Mouse (Mus musculus) MN1 (cell line): ENCODE measurements around the gene A630001G21Rik.

Experiments
- DNase-seq: peaks from one replicate; pipeline ENCODE4 v3.0.0-alpha.2; 2016; ENCODE audit warnings: low spot score

Gene A630001G21Rik

DNA sequence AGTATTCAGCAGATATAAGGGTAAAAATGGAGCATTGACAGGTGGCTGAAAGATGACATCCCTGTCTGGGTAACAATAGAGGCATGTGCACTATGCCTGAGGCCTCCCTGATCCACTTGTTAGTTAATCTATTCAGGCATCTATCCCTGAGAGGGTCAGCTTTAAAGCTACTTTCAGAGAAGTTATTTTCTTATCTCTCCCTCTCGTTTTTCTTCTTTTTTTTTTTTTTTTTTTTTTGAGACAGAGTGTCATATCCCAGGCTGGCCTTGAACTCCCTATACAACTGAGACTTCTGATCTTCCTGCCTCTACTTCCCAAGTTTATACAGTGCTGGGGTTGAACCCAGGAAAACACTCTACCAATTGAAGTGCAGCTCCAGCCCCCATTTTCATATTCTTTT is 10.7 kb downstream of the A630001G21Rik start:
- DNase-seq, result no peak

DNA sequence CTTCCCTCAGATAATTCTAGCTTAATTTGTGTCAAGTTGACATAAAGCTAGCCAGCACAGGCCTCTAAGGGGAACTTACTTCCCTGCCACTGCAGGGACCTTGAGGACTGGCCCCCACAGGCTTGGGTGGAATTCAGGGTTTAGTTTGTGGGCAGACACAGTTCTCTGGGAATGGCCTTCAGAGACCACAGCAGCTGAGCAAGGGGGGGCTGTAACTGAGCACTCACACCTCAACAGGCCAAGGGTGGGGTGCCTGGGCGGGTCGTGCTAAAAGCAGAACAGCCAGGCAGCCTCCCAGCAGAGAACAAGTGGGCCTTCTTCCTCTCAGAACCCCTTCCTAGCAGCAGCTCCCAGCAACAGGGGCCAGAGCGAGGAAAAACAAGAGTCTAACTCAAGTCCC is 12.3 kb downstream of the A630001G21Rik start:
- DNase-seq, result no peak

DNA sequence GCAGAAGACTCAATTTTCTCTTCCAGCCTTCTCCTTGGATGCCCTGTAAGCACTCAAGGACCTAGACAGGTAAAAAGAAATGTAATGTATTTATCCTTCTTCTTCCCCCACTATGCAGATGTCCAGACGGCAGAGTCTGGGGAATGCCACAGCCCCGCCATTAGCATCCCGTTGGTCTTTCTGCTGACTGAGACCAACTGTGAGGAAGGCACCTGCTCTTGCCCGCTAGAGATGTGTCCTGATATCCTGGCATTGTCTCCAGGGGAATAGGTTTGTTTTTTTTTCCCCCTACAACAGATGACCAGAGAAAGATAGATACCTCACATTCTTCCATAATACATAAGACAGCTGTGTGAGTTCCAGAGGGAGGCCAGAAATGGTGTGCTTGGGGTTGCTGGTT is 14.2 kb downstream of the A630001G21Rik start:
- DNase-seq, result no peak

DNA sequence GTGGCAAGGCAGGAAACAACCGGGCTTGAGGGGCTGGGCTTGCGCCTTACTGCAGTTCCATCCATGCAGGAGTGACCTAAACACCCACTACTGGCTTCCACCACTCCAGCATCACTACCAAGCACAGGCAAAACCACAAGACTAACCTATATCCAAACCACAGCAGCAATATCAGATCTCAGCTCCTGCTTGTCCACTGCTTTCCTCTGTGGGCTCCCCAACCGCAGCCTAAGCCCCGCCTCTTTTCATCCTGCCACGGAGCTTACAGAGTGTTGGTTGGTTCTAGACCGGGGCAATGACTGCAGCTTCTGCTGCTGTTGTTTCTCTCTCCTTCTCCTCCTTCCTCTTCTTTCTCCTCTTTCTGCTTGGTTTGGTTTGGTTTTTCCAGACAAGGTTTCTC is 15.1 kb downstream of the A630001G21Rik start:
- DNase-seq, result no peak

DNA sequence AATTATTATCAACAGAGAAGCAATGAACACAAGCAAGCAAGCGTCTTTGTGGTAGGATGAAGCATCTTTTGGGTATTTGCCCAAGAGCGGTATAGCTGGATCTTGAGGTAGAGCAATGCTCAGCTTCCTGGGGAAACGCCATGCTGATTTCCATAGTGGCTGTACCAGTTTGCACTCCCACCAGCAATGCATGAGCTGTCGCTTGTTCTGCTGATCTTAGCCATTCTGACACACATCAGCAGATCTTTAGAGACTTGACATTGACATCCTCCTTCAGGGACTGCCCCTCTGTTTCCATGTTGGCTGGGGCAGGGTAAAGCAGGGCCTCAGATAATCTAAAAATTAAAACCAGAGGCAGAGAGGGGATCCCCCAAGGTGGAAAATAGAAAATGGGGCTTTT is 16.8 kb downstream of the A630001G21Rik start:
- DNase-seq, result no peak

DNA sequence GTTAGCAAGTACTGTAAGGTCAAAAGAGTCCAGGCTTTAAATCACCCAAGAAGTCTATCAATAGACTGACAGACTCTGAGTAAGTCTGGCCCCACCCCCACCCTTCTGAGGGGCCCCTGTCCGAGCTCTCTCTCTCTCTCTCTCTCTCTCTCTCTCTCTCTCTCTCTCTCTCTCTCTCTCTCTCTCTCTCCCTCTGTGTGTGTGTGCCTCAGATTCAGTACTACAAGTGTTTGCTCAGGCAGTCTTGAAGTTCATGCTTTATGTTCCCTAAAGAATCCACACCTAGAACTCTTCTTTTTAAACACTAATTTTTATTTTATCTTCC is 19.5 kb downstream of the A630001G21Rik start:
- no peak for DNase-seq

DNA sequence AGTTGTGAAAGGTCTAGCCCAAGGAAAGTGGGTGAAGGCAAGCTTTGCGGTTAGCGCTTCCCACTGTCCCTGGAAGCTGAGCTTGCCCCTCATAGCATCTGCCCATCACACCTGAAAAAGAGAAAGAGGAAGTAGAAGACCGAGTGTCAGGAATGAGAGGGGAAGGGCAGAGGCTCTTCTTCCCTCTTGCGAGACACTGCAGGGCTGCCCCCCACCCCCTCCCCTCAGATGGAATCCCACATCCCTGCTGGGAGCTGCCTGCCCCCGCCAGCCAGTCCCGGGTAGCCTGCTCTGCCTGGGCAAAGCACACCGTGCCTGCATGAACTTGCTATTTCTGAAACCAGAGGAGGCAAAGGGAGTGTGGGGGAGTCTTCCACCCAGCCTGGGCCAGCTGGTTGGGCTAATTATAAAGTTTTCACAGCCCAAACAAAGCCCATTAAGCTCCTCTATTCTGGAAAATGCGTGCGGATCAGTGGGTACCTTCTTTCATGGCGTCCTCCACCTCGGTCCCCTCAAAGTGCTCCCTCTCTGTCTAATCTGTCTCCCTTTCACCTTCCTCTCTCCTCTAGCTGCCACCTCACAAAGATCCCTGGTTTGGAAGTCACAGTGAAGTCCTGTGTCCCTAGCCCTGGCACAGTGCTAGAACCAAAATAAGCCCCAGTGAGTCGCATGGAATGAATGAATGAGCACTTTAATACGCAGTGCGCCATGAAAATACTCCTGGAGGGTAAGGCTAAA is 20.0 kb downstream of the A630001G21Rik start:
- DNase-seq, result no peak

DNA sequence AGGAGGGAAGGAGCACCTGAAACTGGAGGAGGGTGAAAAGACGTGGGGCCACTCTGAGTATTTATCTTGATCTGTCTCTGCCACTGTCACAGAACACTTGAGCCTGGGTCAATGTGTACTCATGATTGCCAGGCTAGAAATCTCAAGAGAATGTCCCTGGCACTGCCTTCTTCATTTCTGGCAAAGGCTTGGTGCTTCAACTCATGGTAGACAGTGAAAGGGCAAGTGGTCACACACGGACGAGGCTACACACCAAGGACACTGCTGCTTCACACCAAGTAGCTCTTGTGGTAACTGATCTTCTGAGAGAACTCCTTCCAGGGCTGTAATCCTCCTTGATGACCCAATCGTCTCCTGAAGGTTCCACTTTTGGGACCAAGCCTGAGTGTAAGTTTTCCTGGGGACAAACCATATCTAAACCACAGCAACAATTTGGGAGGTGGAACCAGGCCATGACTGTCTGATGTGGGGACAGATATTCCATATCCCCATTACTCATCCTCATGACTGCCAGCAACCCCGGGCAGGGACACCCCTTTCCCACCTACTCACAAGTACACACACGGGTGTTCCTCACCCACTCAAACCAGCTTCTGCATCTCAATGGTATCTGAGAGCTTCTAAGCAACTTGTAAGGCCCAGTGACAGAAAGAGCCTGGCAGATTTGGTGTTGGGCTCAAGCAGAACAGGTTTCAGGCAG is 20.8 kb downstream of the A630001G21Rik start:
- DNase-seq, result no peak

DNA sequence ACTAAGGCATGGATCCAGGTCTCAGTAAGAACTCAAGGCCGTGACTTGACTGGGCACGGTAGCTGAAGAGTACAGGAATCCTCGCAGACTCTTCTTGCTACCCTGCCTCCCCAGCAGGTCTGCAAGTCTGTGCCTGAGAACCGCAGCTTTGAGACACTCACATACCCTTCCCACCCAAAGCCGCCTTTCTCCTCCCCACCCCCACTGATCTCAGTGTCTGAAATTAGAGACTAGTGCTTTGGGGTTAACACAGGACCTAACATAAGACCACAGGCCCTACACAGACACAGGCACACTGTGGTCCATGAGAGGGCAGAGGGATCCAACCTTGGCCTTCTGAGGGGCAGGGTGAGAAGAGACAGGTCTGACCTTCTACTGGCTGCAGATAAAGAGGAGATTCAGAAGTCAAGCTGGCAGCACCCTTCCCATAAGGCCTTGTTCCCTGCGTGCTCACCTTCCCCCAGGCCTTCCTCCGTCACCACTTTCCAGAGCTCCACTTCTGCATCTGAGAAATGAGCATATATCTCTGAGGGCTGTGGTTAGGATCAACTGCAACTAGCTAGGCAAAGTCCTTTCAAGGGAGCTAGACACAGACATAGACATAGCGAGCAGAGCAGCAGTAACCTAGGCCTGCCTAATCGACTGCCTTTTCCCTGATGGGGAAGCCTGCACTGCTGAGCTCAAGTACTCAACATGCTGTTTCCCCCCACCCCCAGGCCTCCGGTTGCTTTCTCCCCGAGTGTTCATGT is 26.3 kb downstream of the A630001G21Rik start:
- DNase-seq, result no peak

DNA sequence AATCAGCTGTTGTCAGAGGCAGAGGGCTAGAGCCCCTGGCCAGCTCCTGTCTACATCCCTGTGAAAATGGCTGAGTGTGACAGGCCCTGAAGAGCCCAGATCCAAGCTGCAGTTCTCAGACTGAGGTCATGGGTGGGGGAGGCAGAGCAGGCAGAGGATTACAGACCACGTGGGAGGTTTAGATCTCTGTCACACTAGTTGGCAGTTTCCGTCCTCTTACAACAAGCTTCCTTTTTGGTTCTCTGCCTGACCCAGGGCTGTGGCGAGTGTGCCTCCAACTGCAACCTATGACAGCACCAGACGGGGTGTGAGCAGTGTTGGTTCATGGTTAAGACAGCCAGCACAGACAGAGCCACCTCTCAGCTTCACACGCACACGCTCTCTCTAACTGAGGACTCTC is 26.9 kb downstream of the A630001G21Rik start:
- DNase-seq, result peak; percentile 19

DNA sequence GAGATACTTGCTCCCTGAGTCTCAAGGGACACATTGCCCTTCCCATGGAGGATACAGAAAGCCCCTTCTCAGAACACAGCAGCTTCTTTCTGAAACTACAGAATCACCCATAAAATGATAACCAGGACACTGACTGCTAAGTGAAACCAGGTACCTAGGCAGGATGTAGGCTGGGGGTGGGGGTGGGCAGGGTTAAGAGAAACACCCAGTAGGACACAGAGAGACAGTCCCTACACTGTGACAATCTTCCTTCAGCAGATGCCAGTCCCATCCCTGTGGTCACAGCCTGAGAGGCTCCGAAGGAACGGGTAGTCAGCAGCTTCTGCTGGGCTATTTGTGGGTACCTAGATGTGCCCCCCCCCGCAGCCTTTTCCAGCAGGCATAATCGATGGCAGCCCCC is 27.8 kb downstream of the A630001G21Rik start:
- DNase-seq, result no peak

DNA sequence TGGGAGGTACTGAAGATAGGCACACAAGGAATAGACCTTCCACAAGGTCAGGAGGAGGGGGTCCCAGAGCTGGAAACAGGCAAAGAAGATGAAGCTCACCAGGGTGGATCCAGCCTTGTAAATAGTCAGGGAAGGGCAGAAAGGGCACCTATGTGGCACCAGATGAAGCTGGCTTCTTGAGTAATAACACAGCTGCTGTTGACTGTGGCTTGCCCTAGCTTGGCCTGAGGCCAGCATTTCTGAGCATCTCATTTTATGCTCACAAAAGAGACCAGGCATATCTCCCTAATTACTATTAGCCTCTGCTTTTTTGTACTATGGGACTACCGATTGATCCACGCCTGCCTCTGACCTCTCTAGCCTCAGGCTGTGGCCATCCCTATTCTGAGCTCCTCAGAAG is 28.6 kb downstream of the A630001G21Rik start:
- DNase-seq, result no peak

DNA sequence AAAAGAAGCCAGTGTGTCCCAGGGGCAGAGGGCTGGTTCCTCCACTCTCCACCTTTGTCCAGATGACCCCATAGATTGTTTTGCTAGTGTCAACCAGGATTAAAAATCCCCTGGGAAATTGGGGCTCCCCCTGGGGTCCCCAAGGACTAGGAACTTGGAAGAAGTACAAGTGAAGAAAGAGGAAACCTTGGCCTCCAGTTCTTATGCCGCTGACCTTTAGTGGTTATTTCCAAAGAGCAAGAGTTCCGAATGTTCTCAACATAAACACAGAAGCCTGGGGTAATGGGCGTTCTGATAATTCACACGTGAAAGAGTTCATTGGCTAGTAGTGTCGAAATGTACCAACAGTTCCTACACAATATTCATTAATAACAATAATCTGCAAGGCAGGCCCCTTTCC is 31.9 kb downstream of the A630001G21Rik start:
- DNase-seq, result no peak

DNA sequence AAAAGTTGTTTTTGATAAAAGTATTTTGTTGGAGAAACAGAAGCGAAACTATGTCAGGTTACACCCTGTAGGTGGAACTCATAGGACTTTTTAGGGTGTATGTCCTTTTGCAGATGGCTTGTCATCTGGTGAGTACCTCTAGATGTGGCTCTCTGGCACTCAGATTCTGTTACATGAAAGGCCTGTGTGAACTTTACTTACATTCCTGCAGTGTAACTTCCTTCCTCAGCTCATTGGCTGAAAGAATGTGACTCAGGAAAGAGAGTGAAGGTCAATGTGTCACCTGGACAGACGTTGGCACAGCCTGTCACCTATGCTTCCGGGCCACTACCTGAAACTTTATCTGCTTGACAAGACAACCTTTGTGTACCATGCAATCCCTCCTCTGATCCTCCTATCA is 33.9 kb downstream of the A630001G21Rik start:
- DNase-seq, result no peak

DNA sequence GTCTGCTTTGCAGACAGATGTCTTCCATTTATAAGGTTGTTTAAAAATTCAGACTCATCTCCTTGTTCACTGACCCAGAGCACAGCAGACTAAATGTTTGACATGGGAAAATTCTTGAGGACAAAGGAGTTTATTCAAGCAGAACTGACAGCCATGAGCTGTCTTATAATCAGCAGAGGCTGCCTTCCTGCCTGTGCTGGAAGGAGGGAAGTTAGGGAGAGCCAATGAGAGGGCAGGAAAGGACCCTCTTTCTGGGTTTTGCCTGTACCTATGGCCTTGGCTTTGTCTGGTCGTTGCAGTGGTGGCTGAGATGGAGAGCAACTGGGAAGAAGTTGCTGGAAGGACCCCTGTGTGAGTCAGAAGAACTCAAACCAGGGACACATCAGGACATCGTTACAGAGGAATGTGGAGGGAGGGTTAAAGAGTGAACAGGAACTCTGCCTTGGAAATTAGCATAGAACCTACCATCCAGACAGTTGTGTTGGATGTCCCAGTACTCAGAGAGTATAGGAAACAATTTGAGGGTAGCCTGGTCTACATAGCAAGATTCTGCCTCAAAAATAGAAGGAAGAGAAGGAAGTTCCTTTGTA is 35.4 kb downstream of the A630001G21Rik start:
- DNase-seq, result no peak

DNA sequence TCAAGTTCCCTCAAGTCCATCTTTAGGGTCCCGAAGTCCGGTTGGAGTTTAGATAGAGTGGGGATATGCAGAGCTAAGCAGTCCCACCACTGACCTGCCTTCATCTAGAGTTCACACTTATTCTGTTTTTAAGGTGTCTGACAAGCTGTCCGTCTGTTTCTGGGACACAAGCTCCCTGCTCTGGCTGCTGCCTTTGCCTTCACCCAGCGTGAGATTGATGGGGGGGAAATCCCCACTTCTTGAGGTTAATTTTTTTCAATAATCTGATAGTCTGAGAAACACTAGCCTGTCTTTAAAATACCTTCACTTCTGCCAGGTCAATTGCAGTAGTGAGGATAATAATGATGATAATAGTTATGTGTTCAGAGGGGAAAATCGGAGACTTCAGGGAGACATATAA is 36.1 kb downstream of the A630001G21Rik start:
- DNase-seq, result no peak

DNA sequence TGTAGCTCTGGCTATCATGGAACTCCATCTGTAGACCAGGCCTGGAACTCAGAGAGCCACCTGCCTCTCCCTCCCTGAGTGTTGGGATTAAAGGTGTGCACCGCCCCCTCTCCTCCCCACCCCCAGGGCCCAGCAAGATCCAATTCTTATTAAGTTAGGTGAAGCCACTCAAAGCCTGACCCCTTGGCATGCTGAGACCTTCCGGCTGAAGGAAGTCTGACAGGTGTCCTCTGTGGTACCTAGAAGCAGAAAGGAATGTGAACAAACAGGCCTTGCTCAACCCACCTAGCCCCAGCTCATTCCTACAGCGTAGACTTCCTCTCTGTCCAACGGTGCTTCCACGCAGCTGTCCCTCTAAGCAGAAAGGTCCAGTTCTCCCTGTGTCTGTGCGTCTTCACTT is 37.5 kb downstream of the A630001G21Rik start:
- DNase-seq, result no peak

DNA sequence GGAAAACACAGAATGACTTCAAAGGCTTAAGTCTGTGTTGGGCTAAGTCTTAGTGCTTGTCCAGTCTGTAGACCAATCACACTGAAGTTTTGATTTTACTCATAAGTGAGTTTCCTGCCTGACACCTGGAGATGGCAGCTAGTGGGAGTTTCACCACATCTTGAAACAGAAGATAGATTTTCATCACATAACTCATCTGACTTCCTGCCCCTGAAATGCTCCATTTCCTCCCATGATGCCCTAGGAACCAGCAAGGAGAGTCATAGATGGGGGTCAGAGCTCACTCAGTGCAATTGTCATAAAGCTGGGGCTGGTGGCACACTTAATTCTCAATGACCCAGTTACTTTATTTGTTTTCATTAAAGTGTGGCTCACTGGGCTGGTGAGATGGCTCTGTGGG is 38.6 kb downstream of the A630001G21Rik start:
- DNase-seq, result no peak

DNA sequence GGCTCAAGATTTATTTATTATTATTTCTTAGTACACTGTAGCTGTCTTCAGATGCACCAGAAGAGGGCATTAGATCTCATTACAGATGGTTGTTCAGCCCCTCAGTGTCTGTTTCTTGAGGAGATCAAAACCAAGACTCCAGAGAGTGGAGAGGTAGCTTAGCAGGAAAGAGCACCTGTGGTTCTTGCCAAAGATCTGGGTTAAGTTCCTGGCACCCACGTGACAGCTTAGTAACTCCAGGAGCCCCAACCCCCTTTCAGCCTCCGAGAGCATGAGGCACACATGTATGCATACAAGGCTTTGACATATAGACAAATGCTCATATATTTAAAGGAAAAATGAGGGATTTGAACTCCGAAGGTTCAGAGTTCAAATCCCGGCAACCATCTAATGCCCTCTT is 39.4 kb downstream of the A630001G21Rik start:
- DNase-seq, result no peak

DNA sequence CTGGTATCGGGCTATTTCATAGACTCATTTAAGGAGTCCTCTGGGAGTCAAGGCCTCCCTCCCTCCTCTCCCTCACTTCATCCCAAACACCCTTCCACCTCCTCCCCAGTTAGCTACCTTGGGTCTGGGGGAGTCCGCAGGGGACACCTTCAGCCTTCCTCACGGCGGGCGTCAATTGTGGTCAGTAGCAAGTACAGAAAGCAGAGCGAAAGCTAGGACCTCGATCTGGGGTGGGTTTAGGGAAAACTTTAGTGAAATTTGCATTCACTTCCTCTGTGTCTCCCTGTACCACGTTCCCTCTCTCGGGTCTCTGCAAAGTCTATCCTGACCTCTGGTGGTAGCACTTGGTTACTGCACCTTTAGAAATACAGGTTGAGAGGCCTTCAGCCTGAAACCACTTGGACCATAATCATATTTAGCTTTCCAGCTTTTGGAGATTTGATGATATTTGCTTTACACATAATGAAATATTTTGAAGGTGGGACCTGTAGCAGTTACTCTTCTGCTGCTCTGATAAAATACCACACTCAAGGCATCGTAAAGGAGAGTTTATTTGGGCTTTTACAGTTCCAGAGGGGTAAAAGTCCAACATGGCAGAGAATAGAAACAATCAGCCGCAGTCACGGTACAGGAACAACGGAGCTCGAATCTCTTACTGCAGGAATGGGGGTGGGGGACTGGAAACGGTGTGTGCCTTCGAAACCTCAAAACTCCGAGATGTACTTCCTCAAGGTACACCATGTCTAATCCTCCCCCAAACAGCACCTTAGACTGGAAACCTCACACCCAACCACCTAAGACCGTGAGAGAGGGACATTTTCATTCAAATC is 41.9 kb downstream of the A630001G21Rik start:
- peak; percentile 81 for DNase-seq

DNA sequence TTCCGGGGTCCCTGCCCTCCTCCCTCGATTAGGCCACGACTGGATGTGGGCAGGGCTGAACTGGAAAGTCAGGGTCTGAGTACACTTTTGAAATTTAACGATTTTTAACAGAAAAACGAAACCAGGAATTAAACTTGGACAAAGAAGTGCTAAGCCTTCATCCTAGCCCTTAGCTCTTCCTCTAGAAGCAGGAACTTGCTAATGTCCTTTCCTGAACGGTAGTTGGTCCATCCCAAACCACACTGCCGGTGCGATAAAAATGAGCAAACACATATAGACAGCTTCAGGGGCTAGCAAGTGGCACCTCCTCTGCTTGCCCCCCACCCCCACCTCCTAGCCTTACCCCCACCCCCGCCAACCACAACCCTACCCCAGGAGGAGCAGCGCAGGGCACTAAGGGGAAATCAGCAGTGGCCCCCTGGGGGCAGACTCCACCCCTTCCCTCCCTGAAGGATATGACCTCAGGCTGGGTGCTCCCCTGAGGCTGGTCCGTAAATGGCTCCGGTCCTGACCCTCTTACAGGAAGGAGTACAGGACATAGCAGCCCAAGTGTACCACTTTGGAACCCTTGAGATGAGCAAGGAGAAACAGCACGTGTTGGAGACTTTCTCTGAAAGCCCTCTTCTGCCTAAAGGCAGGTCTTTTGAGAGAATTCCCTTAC is 42.9 kb downstream of the A630001G21Rik start:
- peak; percentile 70 for DNase-seq
